Mouse (Mus musculus): ENCODE measurements around the gene Actg2. TPM values are rescaled to one million over a fixed set of nuclear protein-coding genes. Genes with fewer than 3 reads are reported as not detected.

Actg2 gene
- polyA plus RNA-seq, 1 experiment = 14.8 TPM

DNA sequence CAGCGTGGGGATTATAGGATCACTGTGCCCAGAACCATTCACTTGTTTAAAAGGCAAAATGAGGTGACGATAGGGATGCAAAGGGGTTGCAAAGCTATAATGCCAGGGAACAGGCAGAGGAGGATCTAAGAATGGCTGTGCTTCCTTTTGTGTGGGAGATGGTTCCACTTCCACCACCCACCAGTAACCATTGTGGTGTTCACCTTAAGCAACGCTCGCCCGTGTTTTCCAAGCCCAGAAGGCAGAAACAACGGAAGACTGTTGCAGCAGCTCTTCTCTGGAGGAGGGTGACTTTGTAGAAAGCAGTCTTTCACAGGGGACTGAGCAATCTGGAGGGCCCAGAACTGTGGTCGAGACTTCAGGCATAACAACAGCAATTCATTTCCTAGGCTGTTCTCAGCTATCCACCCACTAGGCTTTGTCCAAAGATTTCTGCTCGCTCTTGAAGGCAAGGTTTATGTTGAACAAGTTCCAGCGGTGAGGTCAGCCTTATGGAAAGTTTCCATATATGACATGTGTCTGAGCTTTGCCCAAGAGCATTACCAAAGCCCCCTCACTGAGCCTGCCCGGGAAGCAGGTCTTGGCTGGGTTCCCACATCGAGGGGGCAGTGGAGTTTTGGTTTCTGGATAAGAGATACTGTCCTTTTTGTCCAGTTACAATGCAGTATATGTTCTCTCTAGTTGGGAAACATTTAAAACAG, 5.8 kb upstream of the Actg2 start:
- TF ChIP-seq CTCF (IDR thresholded peaks at IDR 0.05; ENCODE audit: extremely low read depth, insufficient read depth, insufficient read length, insufficient replicate concordance) = no peak
- no peak for TF ChIP-seq POLR2A (IDR thresholded peaks at IDR 0.05; ENCODE audit: low read depth, low read length)
- H3K36me3 ChIP-seq (ENCODE audit: control insufficient read depth, insufficient read depth, low read length) = no peaks in the 10 kb centered on the region; the same call in 1 of the 2 replicates
- WGBS = 83% methylated on average over 11 of the region's 11 CpGs
- no peak for DNase-seq (ENCODE audit: low read depth in 1 of 2, low spot score in 2 of 2)
- no peak overlapping the region for H3K4me3 ChIP-seq (ENCODE audit: extremely low read depth, insufficient read depth, insufficient read length)
- no peaks in the 10 kb centered on the region for H3K4me1 ChIP-seq (ENCODE audit: control insufficient read depth, insufficient read depth, insufficient read length)
- H3K27ac ChIP-seq (ENCODE audit: insufficient read depth, low read length) = no peak overlapping the region
- H3K27me3 ChIP-seq (ENCODE audit: control insufficient read depth, insufficient read depth, low read length) = no peaks in the 10 kb centered on the region

DNA sequence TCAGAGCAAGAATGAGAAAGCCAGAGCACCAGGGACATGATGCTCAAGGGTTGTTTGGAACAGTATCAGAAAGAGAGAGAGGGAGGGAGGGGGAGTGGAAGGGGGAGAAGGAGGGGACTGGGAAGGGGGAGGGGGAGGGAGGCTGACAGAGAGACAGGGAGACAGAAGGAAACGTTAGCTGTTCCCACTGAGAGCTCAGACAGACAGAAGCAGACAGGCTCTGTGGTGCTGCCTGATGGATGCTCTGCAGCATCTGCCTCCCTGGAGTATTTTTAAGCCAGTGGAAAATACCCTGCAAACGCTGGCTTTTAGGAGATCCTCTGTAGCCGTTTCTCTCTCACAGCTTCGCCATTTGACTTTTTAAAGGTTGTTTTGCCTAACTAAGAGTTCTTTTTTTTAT, 4.0 kb upstream of the Actg2 start:
- no peak overlapping the region for H3K27ac ChIP-seq (ENCODE audit: insufficient read depth, low read length)
- no peaks in the 10 kb centered on the region for H3K27me3 ChIP-seq (ENCODE audit: control insufficient read depth, insufficient read depth, low read length)
- WGBS = 61% methylated on average over 4 of the region's 4 CpGs
- DNase-seq (ENCODE audit: low read depth in 1 of 2, low spot score in 2 of 2) = no peak
- no peaks in the 10 kb centered on the region for H3K36me3 ChIP-seq (ENCODE audit: control insufficient read depth, insufficient read depth, low read length)
- H3K4me1 ChIP-seq (ENCODE audit: control insufficient read depth, insufficient read depth, insufficient read length) = no peaks in the 10 kb centered on the region
- H3K4me3 ChIP-seq (ENCODE audit: extremely low read depth, insufficient read depth, insufficient read length) = no peak overlapping the region
- no peak for TF ChIP-seq POLR2A (IDR thresholded peaks at IDR 0.05; ENCODE audit: low read depth, low read length)
- TF ChIP-seq CTCF (IDR thresholded peaks at IDR 0.05; ENCODE audit: extremely low read depth, insufficient read depth, insufficient read length, insufficient replicate concordance) = no peak

DNA sequence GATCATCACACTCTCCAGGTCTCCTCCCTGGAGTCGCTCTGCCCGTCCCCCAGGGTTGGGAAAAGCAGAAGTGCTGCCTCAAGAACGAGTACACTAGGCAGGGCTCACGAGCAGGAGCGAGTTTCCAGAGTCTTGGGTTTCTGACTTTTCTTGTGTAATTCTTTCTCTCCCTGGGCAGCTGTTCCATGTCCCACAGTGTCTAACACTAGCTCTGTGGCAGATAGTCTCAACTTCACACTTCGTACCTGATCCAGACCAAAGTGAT, 662 bp upstream of the Actg2 start:
- 36% methylated on average over 6 of the region's 6 CpGs for WGBS
- Histone ChIP-seq H3K27me3 (ENCODE audit: control insufficient read depth, insufficient read depth, low read length) (no peaks in the 10 kb centered on the region), H3K4me1 (ENCODE audit: control insufficient read depth, insufficient read depth, insufficient read length) (no peaks in the 10 kb centered on the region), H3K36me3 (ENCODE audit: control insufficient read depth, insufficient read depth, low read length) (no peaks in the 10 kb centered on the region), H3K4me3 (ENCODE audit: extremely low read depth, insufficient read depth, insufficient read length) (no peak overlapping the region), H3K27ac (ENCODE audit: insufficient read depth, low read length) (no peak overlapping the region)
- no peak for DNase-seq (ENCODE audit: low read depth in 1 of 2, low spot score in 2 of 2)
- TF ChIP-seq CTCF (IDR thresholded peaks at IDR 0.05; ENCODE audit: extremely low read depth, insufficient read depth, insufficient read length, insufficient replicate concordance) = no peak

- TF ChIP-seq CTCF (IDR thresholded peaks at IDR 0.05; ENCODE audit: extremely low read depth, insufficient read depth, insufficient read length, insufficient replicate concordance) (no peak), POLR2A (IDR thresholded peaks at IDR 0.05; ENCODE audit: low read depth, low read length) (no peak)
These were observed 3.5 kb downstream of the Actg2 start for GRCm38 (mm10) chr6:83532608-83533007.

DNA sequence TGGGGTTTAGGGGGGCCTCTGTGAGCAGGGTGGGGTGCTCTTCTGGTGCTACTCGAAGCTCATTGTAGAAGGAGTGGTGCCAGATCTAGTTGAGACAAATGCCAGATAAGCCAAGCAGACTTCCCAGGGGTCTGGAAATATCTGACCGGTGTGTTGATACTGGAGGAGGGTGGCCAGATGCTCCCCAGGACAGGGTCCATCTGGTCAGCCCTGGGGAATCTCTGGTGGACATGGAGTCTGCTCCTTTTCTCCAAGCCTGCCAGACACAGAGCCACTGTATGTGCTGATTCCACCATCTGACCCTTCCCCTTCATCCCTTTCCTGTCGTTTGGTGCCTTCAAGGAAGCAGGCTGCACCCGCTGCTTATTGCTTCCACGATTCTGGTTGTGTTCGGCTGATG, 12.9 kb downstream of the Actg2 start:
- Histone ChIP-seq H3K4me3 (ENCODE audit: extremely low read depth, insufficient read depth, insufficient read length) (no peak overlapping the region), H3K27ac (ENCODE audit: insufficient read depth, low read length) (no peak overlapping the region), H3K36me3 (ENCODE audit: control insufficient read depth, insufficient read depth, low read length) (no peaks in the 10 kb centered on the region), H3K4me1 (ENCODE audit: control insufficient read depth, insufficient read depth, insufficient read length) (no peaks in the 10 kb centered on the region), H3K27me3 (ENCODE audit: control insufficient read depth, insufficient read depth, low read length) (no peaks in the 10 kb centered on the region)
- DNase-seq (ENCODE audit: low read depth in 1 of 2, low spot score in 2 of 2) = no peak
- TF ChIP-seq CTCF (IDR thresholded peaks at IDR 0.05; ENCODE audit: extremely low read depth, insufficient read depth, insufficient read length, insufficient replicate concordance) (no peak), POLR2A (IDR thresholded peaks at IDR 0.05; ENCODE audit: low read depth, low read length) (no peak)
- 74% methylated on average over 6 of the region's 6 CpGs for WGBS

More at GRCm38 (mm10) chr6:83532608-83533007, 3.5 kb downstream of the Actg2 start:
- Histone ChIP-seq H3K27me3 (ENCODE audit: control insufficient read depth, insufficient read depth, low read length) (no peaks in the 10 kb centered on the region), H3K36me3 (ENCODE audit: control insufficient read depth, insufficient read depth, low read length) (no peaks in the 10 kb centered on the region), H3K27ac (ENCODE audit: insufficient read depth, low read length) (no peak overlapping the region), H3K4me1 (ENCODE audit: control insufficient read depth, insufficient read depth, insufficient read length) (no peaks in the 10 kb centered on the region), H3K4me3 (ENCODE audit: extremely low read depth, insufficient read depth, insufficient read length) (no peak overlapping the region)
- 77% methylated on average over 2 of the region's 2 CpGs for WGBS
- DNase-seq (ENCODE audit: low read depth in 1 of 2, low spot score in 2 of 2) = no peak

DNA sequence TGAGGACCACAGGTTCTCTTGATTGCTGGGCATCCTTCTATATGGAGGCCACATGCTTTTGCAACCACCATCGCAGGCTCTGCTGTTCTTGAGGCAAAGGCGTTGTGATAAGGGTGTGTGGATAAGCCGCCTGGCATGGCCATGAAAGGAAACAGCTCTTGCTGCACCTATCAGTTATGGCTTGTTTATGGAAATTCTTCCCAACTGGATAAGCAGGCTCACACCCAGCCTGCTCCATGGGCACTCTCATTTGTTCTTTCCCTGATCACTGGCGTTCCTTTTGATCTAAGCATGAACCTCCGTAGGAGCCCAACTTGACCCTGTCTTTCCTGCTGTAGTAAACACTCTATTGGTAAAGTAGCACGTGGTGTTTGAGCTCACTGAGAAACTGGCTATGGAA, 14.3 kb downstream of the Actg2 start:
- WGBS = 77% methylated on average over 6 of the region's 6 CpGs
- no peak for DNase-seq (ENCODE audit: low read depth in 1 of 2, low spot score in 2 of 2)
- Histone ChIP-seq H3K4me3 (ENCODE audit: extremely low read depth, insufficient read depth, insufficient read length) (no peak overlapping the region), H3K27me3 (ENCODE audit: control insufficient read depth, insufficient read depth, low read length) (no peaks in the 10 kb centered on the region), H3K36me3 (ENCODE audit: control insufficient read depth, insufficient read depth, low read length) (no peaks in the 10 kb centered on the region), H3K4me1 (ENCODE audit: control insufficient read depth, insufficient read depth, insufficient read length) (no peaks in the 10 kb centered on the region), H3K27ac (ENCODE audit: insufficient read depth, low read length) (no peak overlapping the region)
- TF ChIP-seq POLR2A (IDR thresholded peaks at IDR 0.05; ENCODE audit: low read depth, low read length) (no peak), CTCF (IDR thresholded peaks at IDR 0.05; ENCODE audit: extremely low read depth, insufficient read depth, insufficient read length, insufficient replicate concordance) (no peak)

- WGBS = 61% methylated on average over 3 of the region's 3 CpGs
- no peak for DNase-seq (ENCODE audit: low read depth in 1 of 2, low spot score in 2 of 2)
- Histone ChIP-seq H3K27me3 (ENCODE audit: control insufficient read depth, insufficient read depth, low read length) (no peaks in the 10 kb centered on the region), H3K36me3 (ENCODE audit: control insufficient read depth, insufficient read depth, low read length) (no peaks in the 10 kb centered on the region), H3K4me3 (ENCODE audit: extremely low read depth, insufficient read depth, insufficient read length) (no peak overlapping the region), H3K27ac (ENCODE audit: insufficient read depth, low read length) (no peak overlapping the region), H3K4me1 (ENCODE audit: control insufficient read depth, insufficient read depth, insufficient read length) (no peaks in the 10 kb centered on the region)
- TF ChIP-seq CTCF (IDR thresholded peaks at IDR 0.05; ENCODE audit: extremely low read depth, insufficient read depth, insufficient read length, insufficient replicate concordance) (no peak), POLR2A (IDR thresholded peaks at IDR 0.05; ENCODE audit: low read depth, low read length) (no peak)
These were observed 17.4 kb downstream of the Actg2 start for GRCm38 (mm10) chr6:83518637-83519036.
